Comparison of ENCODE assay signal across 8 mouse cellular contexts in genomic region chr16:96081331-96081730, GRCm38 (mm10). TPM values are rescaled to one million over a fixed set of nuclear protein-coding genes. Genes with fewer than 3 reads are reported as not detected.
DNase-seq lines count a peak whose midpoint lies in the region; ATAC-seq and TF ChIP-seq lines count a peak whose summit lies in the region.

No protein-coding gene starts in this region.

- no peak for TF ChIP-seq POLR2A in bone marrow, adult 2 months (IDR thresholded peaks at IDR 0.05; ENCODE audit: borderline replicate concordance, control insufficient read depth, low read depth, low read length)

- ATAC-seq in embryonic facial prominence, embryonic 14.5 days (ENCODE audit: low read depth): peak; percentile 87
- peak; percentile 77 for ATAC-seq in limb, embryonic 12.5 days (ENCODE audit: insufficient number of reproducible peaks, insufficient read depth, low FRiP score, low TSS enrichment, low read depth)
- ATAC-seq in midbrain, embryonic 15.5 days (replicated peaks): peak; percentile 81

- peaks cover 37% of the 10 kb centered on the region for H3K36me3 ChIP-seq in embryonic facial prominence, embryonic 14.5 days (ENCODE audit: control insufficient read depth, insufficient read depth, low read length)
- H3K36me3 ChIP-seq in limb, embryonic 12.5 days: peaks cover 42% of the 10 kb centered on the region
- H3K36me3 ChIP-seq in midbrain, embryonic 15.5 days (replicated peaks): peaks cover 6% of the 10 kb centered on the region; the same call in 1 of the 2 replicates

- H3K9ac ChIP-seq in embryonic facial prominence, embryonic 14.5 days (ENCODE audit: low read depth, low read length): peak overlapping the region; percentile 98
- H3K9ac ChIP-seq in limb, embryonic 12.5 days (replicated peaks): peak overlapping the region; percentile 97
- peak overlapping the region; percentile 99 for H3K9ac ChIP-seq in midbrain, embryonic 15.5 days

- WGBS in bone marrow, adult 2 months: 0% methylated on average over 25 of the region's 28 CpGs
- WGBS in embryonic facial prominence, embryonic 14.5 days: 2% methylated on average over 7 of the region's 28 CpGs
- 3% methylated on average over 27 of the region's 28 CpGs for WGBS in limb, embryonic 12.5 days
- WGBS in midbrain, embryonic 15.5 days: under 1% methylated on average over 22 of the region's 28 CpGs

- H3K27ac ChIP-seq in bone marrow, adult 2 months (ENCODE audit: control insufficient read depth, insufficient read depth, low read depth, low read length, poor library complexity): peak overlapping the region; percentile 94
- peak overlapping the region; percentile 97 for H3K27ac ChIP-seq in embryonic facial prominence, embryonic 14.5 days (replicated peaks; ENCODE audit: low read depth, low read length)
- H3K27ac ChIP-seq in limb, embryonic 12.5 days: peak overlapping the region; percentile 98
- peak overlapping the region; percentile 97 for H3K27ac ChIP-seq in midbrain, embryonic 15.5 days

- TF ChIP-seq CTCF in bone marrow, adult 2 months (IDR thresholded peaks at IDR 0.05; ENCODE audit: control insufficient read depth, insufficient read depth, low read length): no peak

- peak; percentile 90 for DNase-seq in B cell, adult 2 months
- DNase-seq in embryonic facial prominence, embryonic 14.5 days (ENCODE audit: low spot score): peak; percentile 93
- peak; percentile 95 for DNase-seq in heart, adult 8-10 months (ENCODE audit: low spot score)
- DNase-seq in kidney, adult 8-10 months: peak; percentile 93 to 95
- DNase-seq in spleen, postnatal 14 days (ENCODE audit: low spot score in 2 of 2): peak; percentile 75 to 76

- no peaks in the 10 kb centered on the region for H3K9me3 ChIP-seq in embryonic facial prominence, embryonic 14.5 days (ENCODE audit: control insufficient read depth, low read length)
- H3K9me3 ChIP-seq in limb, embryonic 12.5 days: no peaks in the 10 kb centered on the region
- no peaks in the 10 kb centered on the region for H3K9me3 ChIP-seq in midbrain, embryonic 15.5 days

- peak overlapping the region; percentile 73 for H3K4me2 ChIP-seq in embryonic facial prominence, embryonic 14.5 days (ENCODE audit: low read depth, low read length)
- peak overlapping the region; percentile 72 for H3K4me2 ChIP-seq in limb, embryonic 12.5 days
- H3K4me2 ChIP-seq in midbrain, embryonic 15.5 days: peak overlapping the region; percentile 55

- no peaks in the 10 kb centered on the region for H3K27me3 ChIP-seq in embryonic facial prominence, embryonic 14.5 days (replicated peaks; ENCODE audit: control insufficient read depth, insufficient read depth, low read length)
- H3K27me3 ChIP-seq in limb, embryonic 12.5 days: no peaks in the 10 kb centered on the region
- H3K27me3 ChIP-seq in midbrain, embryonic 15.5 days (replicated peaks): no peaks in the 10 kb centered on the region

- H3K4me1 ChIP-seq in bone marrow, adult 2 months (ENCODE audit: control insufficient read depth, insufficient read depth, low read length): peaks cover 1% of the 10 kb centered on the region
- peaks cover 8% of the 10 kb centered on the region; the same call in 1 of the 2 replicates for H3K4me1 ChIP-seq in embryonic facial prominence, embryonic 14.5 days (ENCODE audit: control insufficient read depth, insufficient read depth, low read length)
- peaks cover 16% of the 10 kb centered on the region for H3K4me1 ChIP-seq in limb, embryonic 12.5 days (replicated peaks)
- H3K4me1 ChIP-seq in midbrain, embryonic 15.5 days: peaks cover 33% of the 10 kb centered on the region

- peak overlapping the region; percentile 92 for H3K4me3 ChIP-seq in bone marrow, adult 2 months (replicated peaks; ENCODE audit: control insufficient read depth, low read depth, low read length)
- peak overlapping the region; percentile 100 for H3K4me3 ChIP-seq in embryonic facial prominence, embryonic 14.5 days (ENCODE audit: low read depth, low read length)
- peak overlapping the region; percentile 97 for H3K4me3 ChIP-seq in limb, embryonic 12.5 days (replicated peaks)
- H3K4me3 ChIP-seq in midbrain, embryonic 15.5 days: peak overlapping the region; percentile 92

RNA-seq across cellular contexts. Expression of gene Brwd1, which starts 1.0 kb away (rescaled TPM):
- polyA plus RNA-seq in bone marrow, adult 2 months (2011; ENCODE audit: insufficient read depth, insufficient read length, low replicate concordance, missing spikeins): 27.9 and 47.0 TPM in 2 replicates
- 107 and 108 TPM in 2 replicates for polyA plus RNA-seq in embryonic facial prominence, embryonic 14.5 days (2014; fragmentation: Nextera tagmentation; extraction: Ambion mirVana)
- total RNA-seq in heart, adult 8-10 months (2022): 10 to 100 TPM; 78.6 to 92.3 (median 84.7) TPM
- 140 and 144 TPM in 2 replicates for polyA plus RNA-seq in limb, embryonic 12.5 days (2016; fragmentation: Nextera tagmentation; extraction: Ambion mirVana)
- polyA plus RNA-seq in midbrain, embryonic 15.5 days (2015; fragmentation: Nextera tagmentation; extraction: Ambion mirVana): 278 and 295 TPM in 2 replicates

RNA-seq across cellular contexts. Expression of gene Hmgn1, which starts 46.2 kb away (rescaled TPM):
- polyA plus RNA-seq in bone marrow, adult 2 months (2011; ENCODE audit: insufficient read depth, insufficient read length, low replicate concordance, missing spikeins): 53.4 and 102 TPM in 2 replicates
- 528 and 592 TPM in 2 replicates for polyA plus RNA-seq in embryonic facial prominence, embryonic 14.5 days (2014; fragmentation: Nextera tagmentation; extraction: Ambion mirVana)
- total RNA-seq in heart, adult 8-10 months (2022): 10 to 100 TPM; 40.6 to 57.8 (median 43.0) TPM
- polyA plus RNA-seq in limb, embryonic 12.5 days (2016; fragmentation: Nextera tagmentation; extraction: Ambion mirVana): 916 and 1,014 TPM in 2 replicates
- polyA plus RNA-seq in midbrain, embryonic 15.5 days (2015; fragmentation: Nextera tagmentation; extraction: Ambion mirVana): 298 and 315 TPM in 2 replicates

Comparison
In these comparisons a context has a peak if more than half of its experiments do, and no peak if none do; other contexts are left out.
1. Peak in every context shown above with its lines: DNase-seq, ATAC-seq, H3K4me3 ChIP-seq and H3K27ac ChIP-seq.